Mouse (Mus musculus) cerebellum, adult 2 months (tissue): ENCODE measurements around the gene Ssc4d. TPM values are rescaled to one million over a fixed set of nuclear protein-coding genes. Genes with fewer than 3 reads are reported as not detected.

Experiments
- DNase-seq, 2 experiments: peaks; one replicate each; pipeline ENCODE4 v3.0.0; 2021
- H3K27ac ChIP-seq: fragments of 200-500 bp; 2 replicates; pipeline ENCODE4 v1.5.1; 2012; ENCODE audit warnings: low read length, control low read depth, inconsistent platforms; ENCODE audit not compliant: insufficient read depth
- H3K27me3 ChIP-seq: fragments of 200-500 bp; 2 replicates; pipeline ENCODE4 v1.6.1; 2012; ENCODE audit warnings: inconsistent platforms, mild to moderate bottlenecking, low read length, moderate library complexity; ENCODE audit not compliant: control insufficient read depth, insufficient read depth
- H3K4me1 ChIP-seq: fragments of 200-500 bp; 2 replicates; pipeline ENCODE4 v1.6.1; 2011; ENCODE audit warnings: low read length; ENCODE audit not compliant: control insufficient read depth, insufficient read depth
- H3K4me3 ChIP-seq: fragments of 200-500 bp; replicated peaks from 2 replicates; pipeline ENCODE3; 2011; ENCODE audit warnings: mild to moderate bottlenecking, low read depth, low read length, control low read depth; ENCODE audit not compliant: insufficient read depth
- CTCF ChIP-seq: fragments of 200-500 bp; IDR thresholded peaks from 2 replicates; pipeline ENCODE4 v1.5.1; 2011; ENCODE audit warnings: low read depth, mild to moderate bottlenecking, control low read depth, low read length, moderate library complexity, borderline replicate concordance; ENCODE audit not compliant: insufficient read depth
- POLR2A ChIP-seq: fragments of 200-500 bp; IDR thresholded peaks from 2 replicates; pipeline ENCODE4 v1.6.1; 2011; ENCODE audit warnings: low read length, control low read depth, borderline replicate concordance; ENCODE audit not compliant: insufficient read depth
- WGBS: fragments of 180-500 bp; shearing (Covaris S2); methylation state at CpG from one replicate; pipeline ENCODE4 v1.1.7; 2018; 5-methylcytosine and 5-hydroxymethylcytosine counted together
- polyA plus RNA-seq: library from polyadenylated mRNA; depleted of rRNA; stranded (reverse); fragments of >200 nt; gene quantifications from 2 replicates; pipeline ENCODE4 v1.2.3, GENCODE M21; 2012

The Ssc4d gene
- polyA plus RNA-seq, 1 experiment: 3.3 TPM

DNA sequence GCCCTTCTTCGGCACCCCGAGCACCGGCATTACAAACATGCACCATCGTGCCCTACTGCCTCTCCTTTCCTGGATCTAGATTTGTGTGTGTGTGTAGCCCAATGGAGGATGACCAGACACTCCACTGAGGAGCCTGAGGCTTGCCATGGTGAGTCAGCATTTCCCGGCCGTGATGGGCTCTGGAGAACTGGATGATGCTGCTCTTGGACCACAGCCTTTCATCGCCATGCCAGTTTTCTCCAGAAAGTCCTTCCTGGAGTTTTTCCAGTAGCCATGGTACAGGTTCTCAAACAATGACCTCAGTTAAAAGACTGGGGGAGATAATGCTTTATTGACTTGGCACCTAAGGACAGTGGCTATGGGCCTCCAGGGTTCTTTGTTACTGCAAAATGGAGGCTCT is 14.4 kb downstream of the Ssc4d start:
- no peaks in the 10 kb centered on the region for H3K4me1 ChIP-seq
- no peak overlapping the region for H3K27ac ChIP-seq
- H3K27me3 ChIP-seq: no peaks in the 10 kb centered on the region
- no peak for DNase-seq
- no peak for TF ChIP-seq CTCF
- no peak for TF ChIP-seq POLR2A
- 66% methylated on average over 7 of the region's 7 CpGs for WGBS
- H3K4me3 ChIP-seq: no peak overlapping the region

DNA sequence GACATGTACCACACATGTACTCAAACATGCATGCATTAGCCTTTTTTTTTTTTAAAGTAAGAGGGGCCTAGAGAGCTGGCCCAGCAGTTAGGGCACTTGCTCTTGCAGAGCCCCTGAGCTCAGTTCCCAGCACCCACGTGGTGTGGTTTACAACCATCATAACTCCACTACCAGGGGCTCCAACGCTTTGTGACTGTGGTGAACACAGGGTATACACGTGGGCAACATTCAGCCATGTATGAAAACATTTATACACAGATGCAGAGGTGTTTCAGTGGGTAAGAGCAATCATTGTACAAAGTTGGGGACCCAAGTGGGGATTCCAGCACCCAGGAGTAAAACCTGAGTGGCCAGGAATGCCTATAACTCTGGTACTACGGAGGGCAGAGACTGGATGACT is 16.0 kb downstream of the Ssc4d start:
- H3K27ac ChIP-seq: no peak overlapping the region; the same call in 1 of the 2 replicates
- no peak for TF ChIP-seq POLR2A
- TF ChIP-seq CTCF: no peak
- DNase-seq: no peak
- no peaks in the 10 kb centered on the region for H3K27me3 ChIP-seq
- H3K4me1 ChIP-seq: no peaks in the 10 kb centered on the region
- H3K4me3 ChIP-seq: no peak overlapping the region
- WGBS: 90% methylated on average over 4 of the region's 4 CpGs

DNA sequence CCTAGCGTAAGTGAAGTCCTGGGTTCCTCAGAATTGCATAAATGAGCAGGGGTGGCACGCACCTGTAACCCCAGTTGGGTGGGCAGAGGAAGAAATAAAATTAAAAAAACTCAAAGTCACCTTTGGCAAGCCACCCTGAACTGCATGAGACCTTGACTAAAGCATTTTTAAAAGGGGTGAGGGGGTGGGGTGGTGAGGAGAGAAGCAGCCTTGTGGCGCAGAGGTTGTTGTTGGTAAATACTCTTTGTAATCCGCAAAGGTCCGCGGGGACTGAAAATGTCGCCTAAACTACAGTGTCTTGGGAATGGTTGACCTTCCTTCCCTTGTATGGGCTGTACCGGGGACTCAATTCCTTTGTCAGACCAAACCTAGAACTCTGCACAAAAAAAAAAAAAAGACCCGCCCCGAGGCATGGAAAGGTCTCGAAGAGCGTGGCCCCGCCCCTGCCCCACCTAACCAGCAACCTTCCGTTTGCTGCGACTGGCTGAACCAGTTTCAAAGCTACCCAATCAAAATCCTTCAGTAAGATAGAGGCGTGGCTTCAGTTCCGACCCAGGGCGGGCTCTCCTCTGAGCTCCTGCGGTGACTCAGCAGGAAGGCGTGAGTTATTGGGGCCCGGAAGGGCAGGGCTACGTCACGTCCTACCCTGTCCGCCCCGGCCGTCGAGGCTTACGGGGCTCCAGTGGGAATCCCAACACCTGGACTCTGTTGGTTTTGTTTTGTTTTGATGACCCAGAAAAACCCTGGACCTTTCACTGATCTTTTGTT is 16.9 kb downstream of the Ssc4d start:
- WGBS: 9% methylated on average over 28 of the region's 28 CpGs

DNA sequence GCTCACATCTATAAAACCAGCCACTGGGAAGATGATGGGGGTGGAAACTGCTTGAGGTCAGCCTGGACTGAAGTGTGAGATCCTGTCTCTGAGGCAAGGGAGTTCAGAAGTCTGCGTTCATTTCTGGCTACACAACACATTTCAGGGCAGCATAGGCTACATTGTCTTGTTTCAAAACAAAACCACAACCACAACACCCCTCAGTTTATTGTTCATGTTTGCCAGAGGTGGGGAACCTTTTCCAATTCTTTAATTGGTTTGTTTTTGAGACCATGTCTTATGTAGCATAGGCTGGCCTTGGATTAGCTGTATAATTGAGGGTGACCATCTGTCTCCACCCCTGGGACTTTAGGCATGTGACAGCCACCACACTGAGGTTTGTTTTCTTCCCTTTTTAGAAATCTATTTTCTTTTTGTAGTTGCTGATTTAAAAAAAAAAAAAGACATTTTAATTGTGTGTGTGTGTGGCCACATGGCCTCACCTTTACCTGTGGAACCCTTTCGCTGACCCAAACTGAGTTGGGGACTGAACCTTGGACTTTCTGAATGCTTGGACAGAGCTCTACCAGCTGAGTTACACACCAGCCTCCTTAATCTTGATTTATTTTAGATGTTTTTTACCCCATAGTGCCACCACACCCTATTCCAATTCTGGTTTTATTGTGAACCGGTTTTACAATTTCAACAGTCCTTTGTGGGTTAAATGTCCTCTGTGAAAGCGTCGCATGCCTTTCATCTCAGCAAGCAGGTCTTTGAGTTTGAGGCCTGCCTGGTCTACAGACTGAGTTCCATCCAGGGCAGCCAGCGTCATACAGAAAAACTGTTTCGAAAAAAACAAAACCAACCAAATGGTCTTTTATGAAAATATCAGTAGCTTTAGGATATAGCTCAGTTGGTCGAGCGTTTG is 17.8 kb downstream of the Ssc4d start:
- no peaks in the 10 kb centered on the region for H3K4me1 ChIP-seq
- 76% methylated on average over 9 of the region's 9 CpGs for WGBS
- DNase-seq: no peak

More for the DNA sequence above, 16.9 kb downstream of the Ssc4d start:
- TF ChIP-seq POLR2A: peak; percentile 61; the same call in 1 of the 2 replicates
- no peak for TF ChIP-seq CTCF
- peak overlapping the region; percentile 62 for H3K4me3 ChIP-seq
- no peaks in the 10 kb centered on the region for H3K27me3 ChIP-seq
- H3K4me1 ChIP-seq: no peaks in the 10 kb centered on the region
- peak overlapping the region; percentile 65 for H3K27ac ChIP-seq
- DNase-seq: peak; percentile 89 to 95

DNA sequence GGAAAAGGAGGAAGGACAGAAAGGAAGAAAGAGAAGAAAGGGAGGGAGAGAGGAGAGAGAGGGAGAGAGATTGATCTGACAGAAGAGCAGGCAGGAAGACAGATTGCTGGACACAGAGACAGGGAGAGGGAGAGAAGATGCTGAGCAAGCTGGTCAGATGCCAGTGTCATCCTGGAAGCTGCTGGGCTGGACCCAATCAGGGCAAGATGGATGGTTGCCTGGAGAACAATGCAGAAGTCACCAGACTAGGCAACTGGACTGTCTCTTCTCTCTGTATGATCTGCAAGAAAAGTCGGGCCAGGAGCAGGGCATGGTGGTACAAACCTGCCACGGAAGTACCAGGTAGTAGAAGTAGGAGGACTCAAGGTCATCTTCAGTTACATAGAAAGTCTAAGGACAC is 21.5 kb downstream of the Ssc4d start:
- Histone ChIP-seq H3K4me1 (no peaks in the 10 kb centered on the region), H3K27ac (no peak overlapping the region), H3K4me3 (no peak overlapping the region), H3K27me3 (no peaks in the 10 kb centered on the region)
- peak in 1 of 2 experiments; percentile 52 for DNase-seq
- 64% methylated on average over 2 of the region's 2 CpGs for WGBS
- TF ChIP-seq POLR2A (no peak), CTCF (no peak)

More for the DNA sequence above, 17.8 kb downstream of the Ssc4d start:
- Histone ChIP-seq H3K4me3 (peak overlapping the region; percentile 62), H3K27me3 (no peaks in the 10 kb centered on the region), H3K27ac (peak overlapping the region; percentile 44; the same call in 1 of the 2 replicates)
- TF ChIP-seq POLR2A (no peak), CTCF (no peak)

DNA sequence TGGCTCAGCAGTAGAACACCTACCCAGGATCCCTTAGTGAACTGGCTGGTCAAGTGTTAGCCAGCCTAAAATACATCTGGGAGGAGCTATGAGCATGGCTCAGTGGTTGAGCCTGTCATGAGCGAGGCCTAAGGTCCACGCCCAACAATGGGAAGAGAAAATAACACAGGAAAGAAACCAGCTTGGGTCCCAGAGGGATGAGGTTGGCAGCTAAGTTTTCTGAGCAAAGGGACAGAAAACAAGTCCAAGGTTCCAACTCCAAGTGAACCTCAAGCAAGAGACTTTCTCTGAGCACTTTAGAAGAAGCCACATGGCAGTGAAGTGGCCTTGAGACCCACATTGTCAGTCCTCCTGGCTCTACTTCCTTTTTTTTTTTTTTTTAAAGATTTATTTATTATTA is 22.7 kb downstream of the Ssc4d start:
- no peak overlapping the region for H3K4me3 ChIP-seq
- TF ChIP-seq POLR2A (no peak), CTCF (no peak)
- DNase-seq: no peak
- no peak overlapping the region for H3K27ac ChIP-seq
- WGBS: 96% methylated on average over 2 of the region's 2 CpGs
- H3K27me3 ChIP-seq: no peaks in the 10 kb centered on the region
- H3K4me1 ChIP-seq: no peaks in the 10 kb centered on the region

DNA sequence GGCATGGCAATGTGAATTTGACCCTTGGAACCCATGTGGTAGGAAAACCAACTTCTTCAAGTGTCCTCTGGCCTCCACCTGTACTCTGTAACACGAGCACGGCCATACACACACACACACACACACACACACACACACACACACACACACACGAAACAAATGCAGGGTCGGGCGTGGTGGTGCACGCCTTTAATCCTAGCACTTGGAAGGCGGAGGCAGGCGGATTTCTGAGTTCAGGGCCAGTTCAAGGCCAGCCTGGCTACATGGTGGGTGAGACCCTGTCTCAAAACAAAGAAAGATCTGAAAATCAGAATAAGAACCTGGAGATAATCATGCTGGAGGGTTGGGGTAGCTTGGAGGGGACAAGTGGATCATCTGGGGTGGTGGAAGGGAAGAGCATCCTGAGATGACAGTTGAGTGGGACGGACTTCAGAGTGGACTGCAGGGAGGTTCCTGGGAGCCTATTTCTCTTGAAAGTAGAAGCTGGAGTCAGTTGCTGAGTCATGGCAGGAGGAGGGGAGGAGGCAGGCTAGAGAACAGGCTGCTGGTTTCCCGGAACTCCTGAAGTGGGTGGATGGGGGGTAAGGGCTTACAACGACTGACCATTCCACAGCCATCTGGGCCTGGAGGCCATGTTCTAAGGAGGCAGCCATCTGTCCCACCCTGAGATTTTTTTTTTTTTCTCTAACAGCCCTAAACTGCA is 23.5 kb downstream of the Ssc4d start:
- H3K27ac ChIP-seq: no peak overlapping the region
- H3K4me3 ChIP-seq: no peak overlapping the region
- no peaks in the 10 kb centered on the region for H3K27me3 ChIP-seq
- TF ChIP-seq POLR2A: no peak
- 81% methylated on average over 11 of the region's 11 CpGs for WGBS
- peaks cover 2% of the 10 kb centered on the region; the same call in 1 of the 2 replicates for H3K4me1 ChIP-seq
- no peak for DNase-seq
